Mouse (Mus musculus): ENCODE measurements at regions not wholly inside any gene's neighbourhood (a gene's known extent, or its start where the extent isn't known, plus 50 kb on each side); places are given as distances from the start of the nearest gene placed in this dataset.

DNA sequence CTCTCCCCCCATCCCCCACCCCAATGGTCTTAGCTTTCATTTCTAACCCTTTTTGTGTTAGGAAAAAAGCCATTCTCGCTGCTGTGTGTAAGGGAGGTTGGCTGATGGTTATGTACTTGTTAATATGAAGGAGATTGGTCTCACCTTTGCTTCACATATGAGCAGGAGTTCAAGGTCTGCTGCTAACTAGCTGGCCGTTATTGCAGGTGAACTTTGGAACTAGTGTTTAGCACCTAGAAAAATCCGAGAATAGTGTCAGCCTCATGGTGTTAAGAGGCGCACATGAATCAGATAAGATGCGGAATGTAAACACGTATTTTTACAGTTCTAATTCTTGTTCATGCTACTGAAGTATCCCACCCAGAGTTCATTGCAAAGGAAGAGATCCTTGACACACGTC lies 103.2 kb downstream of the Dyrk2 start:
- TF ChIP-seq ZC3H11A (IDR thresholded peaks at IDR 0.05; ENCODE audit: borderline replicate concordance, low read depth, low read length) (no peak), HCFC1 (IDR thresholded peaks at IDR 0.05; ENCODE audit: borderline replicate concordance, insufficient read depth, low read length) (no peak), CHD2 (IDR thresholded peaks at IDR 0.05; ENCODE audit: low read depth, low read length) (no peak), MAFK (IDR thresholded peaks at IDR 0.05; ENCODE audit: insufficient read depth, low read depth, low read length) (no peak), ZNF384 (IDR thresholded peaks at IDR 0.05; ENCODE audit: low read depth, low read length) (no peak)
- H3K9me3 ChIP-seq (ENCODE audit: control insufficient read depth, insufficient read depth, low read depth, low read length), result no peaks in the 10 kb centered on the region
- no peak for DNase-seq (ENCODE audit: low read depth, low spot score)
- no peak overlapping the region for H3K4me3 ChIP-seq (ENCODE audit: insufficient read depth in 1 of 2, low read depth in 1 of 2, low read length in 2 of 2, poor library complexity in 1 of 2, severe bottlenecking in 1 of 2)
- no peaks in the 10 kb centered on the region for H3K4me1 ChIP-seq (ENCODE audit: control insufficient read depth in 2 of 2, insufficient read depth in 2 of 2, low read length in 2 of 2, poor library complexity in 1 of 2)
- no peaks in the 10 kb centered on the region for H3K36me3 ChIP-seq (ENCODE audit: control insufficient read depth, insufficient read depth, low read length, poor library complexity, severe bottlenecking)
- in situ Hi-C loops (cut with MboI; ENCODE audit: low sequenced_read_pairs in 2 of 2, unreplicated experiment in 2 of 2), result no loop called here
- H3K27ac ChIP-seq (ENCODE audit: insufficient read depth, low read depth, low read length, poor library complexity, severe bottlenecking), result no peak overlapping the region
- no peak overlapping the region for H3K9ac ChIP-seq (ENCODE audit: insufficient read depth, low read depth, low read length, poor library complexity, severe bottlenecking)

DNA sequence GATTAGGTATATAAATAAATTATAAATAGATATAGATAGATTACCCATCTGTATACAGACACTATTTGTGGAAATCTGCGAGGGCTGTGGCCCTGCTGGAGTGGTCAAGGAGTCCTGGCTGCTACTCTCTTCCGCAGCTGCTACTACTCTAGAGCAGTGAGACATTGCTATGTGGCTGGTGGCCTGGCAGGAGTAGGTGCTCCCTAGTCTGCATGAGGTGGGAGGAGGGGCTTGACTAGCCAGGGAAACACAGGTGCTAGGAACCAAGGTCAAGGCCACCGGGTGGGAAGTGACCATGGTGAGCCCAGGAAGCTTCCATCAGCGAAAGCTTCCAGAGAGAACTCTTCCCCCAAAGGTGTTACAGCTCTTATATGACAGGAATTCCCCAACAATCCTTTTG lies 100.3 kb downstream of the Dyrk2 start:
- Histone ChIP-seq H3K4me1 (ENCODE audit: control insufficient read depth in 2 of 2, insufficient read depth in 2 of 2, low read length in 2 of 2, poor library complexity in 1 of 2) (no peaks in the 10 kb centered on the region), H3K36me3 (ENCODE audit: control insufficient read depth, insufficient read depth, low read length, poor library complexity, severe bottlenecking) (no peaks in the 10 kb centered on the region), H3K4me3 (ENCODE audit: insufficient read depth in 1 of 2, low read depth in 1 of 2, low read length in 2 of 2, poor library complexity in 1 of 2, severe bottlenecking in 1 of 2) (no peak overlapping the region), H3K9me3 (ENCODE audit: control insufficient read depth, insufficient read depth, low read depth, low read length) (no peaks in the 10 kb centered on the region), H3K9ac (ENCODE audit: insufficient read depth, low read depth, low read length, poor library complexity, severe bottlenecking) (no peak overlapping the region), H3K27ac (ENCODE audit: insufficient read depth, low read depth, low read length, poor library complexity, severe bottlenecking) (no peak overlapping the region; the same call in 1 of the 2 replicates)
- in situ Hi-C loops (cut with MboI; ENCODE audit: low sequenced_read_pairs in 2 of 2, unreplicated experiment in 2 of 2), result no loop called here
- TF ChIP-seq ZC3H11A (IDR thresholded peaks at IDR 0.05; ENCODE audit: borderline replicate concordance, low read depth, low read length) (no peak), CHD2 (IDR thresholded peaks at IDR 0.05; ENCODE audit: low read depth, low read length) (no peak), MAFK (IDR thresholded peaks at IDR 0.05; ENCODE audit: insufficient read depth, low read depth, low read length) (no peak), ZNF384 (IDR thresholded peaks at IDR 0.05; ENCODE audit: low read depth, low read length) (no peak), HCFC1 (IDR thresholded peaks at IDR 0.05; ENCODE audit: borderline replicate concordance, insufficient read depth, low read length) (no peak)
- no peak for DNase-seq (ENCODE audit: low read depth, low spot score)

DNA sequence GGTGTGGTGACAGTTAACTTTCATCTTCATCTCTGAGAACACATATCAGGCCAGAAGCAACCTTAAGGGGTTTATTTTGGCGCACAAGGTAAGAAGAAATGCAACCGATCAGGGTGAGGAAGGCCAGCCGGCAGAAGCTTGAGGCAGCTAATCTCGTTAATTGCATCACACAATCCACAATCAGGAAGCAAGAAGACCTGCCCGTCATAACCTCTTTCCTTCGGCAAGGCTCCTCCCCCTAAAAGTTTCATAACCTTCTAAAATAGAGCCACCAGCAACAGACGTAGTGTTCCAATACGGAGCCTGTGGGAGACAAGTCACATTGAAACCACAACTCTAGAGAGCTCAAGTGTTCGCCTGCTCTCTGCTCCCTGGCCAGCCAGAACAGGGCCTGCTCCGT lies 91.4 kb downstream of the Dyrk2 start:
- no peaks in the 10 kb centered on the region for H3K9me3 ChIP-seq (ENCODE audit: control insufficient read depth, insufficient read depth, low read depth, low read length)
- no peak overlapping the region for H3K9ac ChIP-seq (ENCODE audit: insufficient read depth, low read depth, low read length, poor library complexity, severe bottlenecking)
- no peak overlapping the region for H3K27ac ChIP-seq (ENCODE audit: insufficient read depth, low read depth, low read length, poor library complexity, severe bottlenecking)
- in situ Hi-C loops (cut with MboI; ENCODE audit: low sequenced_read_pairs in 2 of 2, unreplicated experiment in 2 of 2), result no loop called here
- DNase-seq (ENCODE audit: low read depth, low spot score), result no peak
- no peak for TF ChIP-seq CHD2 (IDR thresholded peaks at IDR 0.05; ENCODE audit: low read depth, low read length)
- no peak for TF ChIP-seq ZC3H11A (IDR thresholded peaks at IDR 0.05; ENCODE audit: borderline replicate concordance, low read depth, low read length)
- TF ChIP-seq MAFK (IDR thresholded peaks at IDR 0.05; ENCODE audit: insufficient read depth, low read depth, low read length), result no peak
- no peak for TF ChIP-seq HCFC1 (IDR thresholded peaks at IDR 0.05; ENCODE audit: borderline replicate concordance, insufficient read depth, low read length)
- TF ChIP-seq ZNF384 (IDR thresholded peaks at IDR 0.05; ENCODE audit: low read depth, low read length), result no peak
- no peak overlapping the region for H3K4me3 ChIP-seq (ENCODE audit: insufficient read depth in 1 of 2, low read depth in 1 of 2, low read length in 2 of 2, poor library complexity in 1 of 2, severe bottlenecking in 1 of 2)
- H3K4me1 ChIP-seq (ENCODE audit: control insufficient read depth in 2 of 2, insufficient read depth in 2 of 2, low read length in 2 of 2, poor library complexity in 1 of 2), result no peaks in the 10 kb centered on the region
- no peaks in the 10 kb centered on the region for H3K36me3 ChIP-seq (ENCODE audit: control insufficient read depth, insufficient read depth, low read length, poor library complexity, severe bottlenecking)

DNA sequence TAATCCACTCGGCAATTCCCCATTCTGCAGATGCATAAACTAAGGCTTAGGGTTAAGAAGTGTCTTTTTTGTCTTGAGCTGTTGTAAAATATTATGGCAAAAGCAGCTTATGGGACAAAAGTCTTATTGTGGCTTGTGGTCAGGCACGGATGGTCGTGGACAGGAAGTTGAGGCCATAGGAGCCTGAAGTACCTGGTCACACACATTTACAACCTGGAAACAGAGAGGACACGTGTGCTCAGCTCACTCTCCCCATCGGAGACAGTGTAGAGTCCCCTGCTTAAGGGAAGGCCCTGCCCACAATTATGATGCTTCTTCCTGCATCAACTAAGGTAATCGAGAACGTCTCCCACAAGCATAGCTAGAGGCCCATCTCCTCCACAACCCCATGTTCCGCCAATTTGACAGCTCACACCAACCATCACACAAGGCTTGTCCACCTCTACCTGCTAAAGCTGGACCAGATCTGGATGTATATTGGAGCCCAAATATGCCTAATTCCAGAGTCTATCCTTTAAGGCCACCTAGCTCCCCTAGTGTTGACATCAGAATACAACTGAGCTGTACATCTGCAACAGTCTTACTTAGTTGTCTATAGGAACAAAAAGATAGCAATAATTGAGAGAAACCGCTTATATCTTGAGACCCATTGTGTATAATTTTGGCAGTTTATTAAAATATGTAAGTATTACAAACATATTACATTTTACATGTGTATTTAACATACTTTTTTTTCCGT lies 89.0 kb downstream of the Dyrk2 start:
- Histone ChIP-seq H3K36me3 (ENCODE audit: control insufficient read depth, insufficient read depth, low read length, poor library complexity, severe bottlenecking) (no peaks in the 10 kb centered on the region), H3K4me3 (ENCODE audit: insufficient read depth in 1 of 2, low read depth in 1 of 2, low read length in 2 of 2, poor library complexity in 1 of 2, severe bottlenecking in 1 of 2) (no peak overlapping the region), H3K27ac (ENCODE audit: insufficient read depth, low read depth, low read length, poor library complexity, severe bottlenecking) (no peak overlapping the region), H3K9me3 (ENCODE audit: control insufficient read depth, insufficient read depth, low read depth, low read length) (no peaks in the 10 kb centered on the region), H3K9ac (ENCODE audit: insufficient read depth, low read depth, low read length, poor library complexity, severe bottlenecking) (no peak overlapping the region), H3K4me1 (ENCODE audit: control insufficient read depth in 2 of 2, insufficient read depth in 2 of 2, low read length in 2 of 2, poor library complexity in 1 of 2) (no peaks in the 10 kb centered on the region)
- no peak for DNase-seq (ENCODE audit: low read depth, low spot score)
- TF ChIP-seq HCFC1 (IDR thresholded peaks at IDR 0.05; ENCODE audit: borderline replicate concordance, insufficient read depth, low read length), result no peak
- no peak for TF ChIP-seq ZC3H11A (IDR thresholded peaks at IDR 0.05; ENCODE audit: borderline replicate concordance, low read depth, low read length)
- no peak for TF ChIP-seq ZNF384 (IDR thresholded peaks at IDR 0.05; ENCODE audit: low read depth, low read length)
- TF ChIP-seq MAFK (IDR thresholded peaks at IDR 0.05; ENCODE audit: insufficient read depth, low read depth, low read length), result no peak
- no peak for TF ChIP-seq CHD2 (IDR thresholded peaks at IDR 0.05; ENCODE audit: low read depth, low read length)
- in situ Hi-C loops (cut with MboI; ENCODE audit: low sequenced_read_pairs in 2 of 2, unreplicated experiment in 2 of 2), result no loop called here

All from ES-E14 (cell line).